Mouse (Mus musculus) midbrain, embryonic 15.5 days (tissue): Measurements from ENCODE around the gene Olfr600. TPM values are rescaled to one million over a fixed set of nuclear protein-coding genes. Genes with fewer than 3 reads are reported as not detected.
"Not testable (repeated sequence)": the region's sequence is repeated elsewhere in the genome, so short reads cannot be mapped to it uniquely, and the experiment has no call there.

Experiments used
- ATAC-seq: fragments of 200-750 bp; cut with Nextera tagmentation; replicated peaks from 2 replicates; pipeline ENCODE4 v1.8.0; 2017; ENCODE audit warnings: moderate TSS enrichment
- H3K27ac ChIP-seq: fragments of 300-500 bp; sonication (generic); 2 replicates; pipeline ENCODE4 v1.5.1; 2015; ENCODE audit warnings: mild to moderate bottlenecking, inconsistent platforms
- H3K27me3 ChIP-seq: fragments of 300-500 bp; sonication (generic); replicated peaks from 2 replicates; pipeline ENCODE4 v1.6.1; 2015; ENCODE audit warnings: inconsistent platforms
- H3K36me3 ChIP-seq: fragments of 300-500 bp; sonication (generic); replicated peaks from 2 replicates; pipeline ENCODE4 v1.6.1; 2015; ENCODE audit warnings: inconsistent platforms
- H3K4me1 ChIP-seq: fragments of 300-500 bp; sonication (generic); 2 replicates; pipeline ENCODE4 v1.6.1; 2015; ENCODE audit warnings: inconsistent platforms
- H3K4me2 ChIP-seq: fragments of 300-500 bp; sonication (generic); 2 replicates; pipeline ENCODE4 v1.6.1; 2015; ENCODE audit warnings: inconsistent platforms, mild to moderate bottlenecking, moderate library complexity
- H3K4me3 ChIP-seq: fragments of 300-500 bp; sonication (generic); 2 replicates; pipeline ENCODE4 v1.5.1; 2015; ENCODE audit warnings: mild to moderate bottlenecking, inconsistent platforms
- H3K9ac ChIP-seq: fragments of 300-500 bp; sonication (generic); 2 replicates; pipeline ENCODE4 v1.6.1; 2015; ENCODE audit warnings: mild to moderate bottlenecking, inconsistent platforms
- H3K9me3 ChIP-seq: fragments of 300-500 bp; sonication (generic); 2 replicates; pipeline ENCODE4 v1.6.1; 2016; ENCODE audit warnings: inconsistent platforms
- WGBS: fragments of 180-500 bp; shearing (Covaris S2); methylation state at CpG from one replicate; pipeline ENCODE4 v1.1.7; 2015; ENCODE audit warnings: mixed read lengths; 5-methylcytosine and 5-hydroxymethylcytosine counted together
- polyA plus RNA-seq: library from polyadenylated mRNA; unstranded; fragments of >200 nt; fragmentation: Nextera tagmentation; extraction: Ambion mirVana; gene quantifications from 2 replicates; pipeline ENCODE4 v1.2.1, GENCODE M21; 2015

The Olfr600 gene
- not detected in 2 replicates for polyA plus RNA-seq

DNA sequence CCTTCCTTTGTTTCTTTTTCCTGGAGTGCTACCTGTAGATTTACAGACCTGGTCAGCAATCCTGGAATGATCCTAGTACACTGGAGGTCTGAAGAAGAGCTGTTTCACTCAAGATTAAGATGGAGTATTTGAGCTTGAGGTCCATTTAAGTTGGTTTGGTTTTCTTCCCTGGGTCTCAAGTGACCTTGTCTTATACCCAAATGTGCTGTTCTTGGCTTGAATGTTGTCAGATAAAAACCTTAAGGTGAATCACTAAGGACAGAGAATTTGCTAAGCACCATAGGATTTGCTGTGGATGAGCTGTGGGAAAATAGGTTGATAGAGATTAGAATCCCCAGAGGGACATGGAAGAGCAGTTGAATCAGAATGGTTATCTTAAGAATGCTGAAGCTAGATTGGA is at the start of gene Olfr600:
Gene Olfr600 (minus strand): TSS at position 101 of the 400 bp plus-strand sequence.
- no peak within 1 kb of the TSS for H3K27ac ChIP-seq
- H3K27me3 ChIP-seq: no peaks in the 10 kb centered on the region
- ATAC-seq: no peak
- no peaks in the 10 kb centered on the region for H3K36me3 ChIP-seq
- H3K4me1 ChIP-seq: no peaks in the 10 kb centered on the region
- H3K9ac ChIP-seq: no peak within 1 kb of the TSS
- no peaks in the 10 kb centered on the region for H3K9me3 ChIP-seq
- no peak within 1 kb of the TSS for H3K4me2 ChIP-seq
- no peak within 1 kb of the TSS for H3K4me3 ChIP-seq

DNA sequence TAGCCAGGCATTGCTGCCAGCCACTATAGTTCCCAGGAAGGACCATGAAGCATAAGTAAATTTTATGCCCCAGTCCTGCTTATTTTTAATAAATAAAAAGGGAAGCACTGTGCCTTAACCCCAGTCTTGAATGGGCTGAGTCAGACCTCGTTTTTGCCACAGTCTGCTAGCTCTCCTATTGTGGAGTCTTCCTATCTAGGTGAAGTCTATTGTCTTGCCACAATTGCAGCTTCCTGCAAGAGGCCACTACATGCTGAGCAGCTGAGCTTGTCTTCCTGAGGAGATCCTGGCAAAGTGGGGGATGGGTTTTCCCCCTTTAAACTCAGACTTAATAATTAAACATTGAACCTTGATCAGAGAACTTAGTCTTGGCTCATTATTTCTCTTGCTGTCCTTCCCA is 49.5 kb upstream of the Olfr600 start:
- WGBS: 0% methylated on average over 1 of the region's 1 CpGs
- no peak overlapping the region for H3K9ac ChIP-seq
- no peaks in the 10 kb centered on the region for H3K4me1 ChIP-seq
- no peaks in the 10 kb centered on the region for H3K36me3 ChIP-seq
- no peak overlapping the region for H3K4me2 ChIP-seq
- H3K4me3 ChIP-seq: no peak overlapping the region
- H3K9me3 ChIP-seq: no peaks in the 10 kb centered on the region
- no peak for ATAC-seq
- H3K27ac ChIP-seq: no peak overlapping the region
- H3K27me3 ChIP-seq: no peaks in the 10 kb centered on the region

DNA sequence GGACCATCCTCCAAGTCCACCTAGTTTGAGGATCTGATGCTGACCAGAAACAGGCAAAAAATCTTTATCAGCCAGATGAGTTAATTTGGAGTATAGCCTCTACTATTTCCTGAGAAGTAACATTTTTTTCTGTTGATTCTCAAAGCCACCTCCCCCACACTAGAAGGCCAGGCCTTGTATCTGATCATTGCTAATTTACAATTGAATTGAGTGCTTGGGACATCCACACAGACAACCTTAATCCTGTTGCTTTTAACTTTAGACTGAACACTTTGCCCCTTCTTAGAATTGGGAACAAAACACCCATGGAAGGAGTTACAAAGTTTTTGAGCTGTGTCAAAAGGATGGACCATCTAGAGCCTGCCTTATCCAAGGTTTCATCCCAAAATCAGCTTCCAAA is 48.3 kb upstream of the Olfr600 start:
- no peaks in the 10 kb centered on the region for H3K9me3 ChIP-seq
- no peaks in the 10 kb centered on the region for H3K27me3 ChIP-seq
- no peak for ATAC-seq
- H3K27ac ChIP-seq: no peak overlapping the region
- H3K9ac ChIP-seq: no peak overlapping the region
- no peak overlapping the region for H3K4me3 ChIP-seq
- H3K36me3 ChIP-seq: no peaks in the 10 kb centered on the region
- no peak overlapping the region for H3K4me2 ChIP-seq
- no peaks in the 10 kb centered on the region for H3K4me1 ChIP-seq

DNA sequence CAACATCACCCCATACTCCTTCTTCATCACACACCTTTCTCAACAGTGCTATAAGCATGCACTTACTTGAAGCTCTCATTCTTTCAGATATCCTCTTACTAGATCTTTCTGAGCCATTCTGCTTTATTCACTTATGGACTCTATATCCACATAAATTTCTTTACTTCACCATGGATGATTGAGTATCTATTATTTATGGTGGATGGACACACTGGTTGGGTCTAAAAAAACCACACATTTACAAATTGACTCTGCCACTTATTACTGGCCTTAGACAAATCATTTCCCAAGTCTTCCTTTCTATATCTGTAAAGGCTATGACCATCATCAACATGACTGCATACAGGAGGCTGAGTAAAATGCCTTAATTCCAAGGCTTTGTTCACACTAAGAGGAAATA is 36.6 kb upstream of the Olfr600 start, which contains the start of gene Olfr603:
Gene Olfr603 (minus strand): TSS at position 101 of the 400 bp plus-strand sequence.
- H3K4me1 ChIP-seq: no peaks in the 10 kb centered on the region
- H3K27me3 ChIP-seq: no peaks in the 10 kb centered on the region
- no peaks in the 10 kb centered on the region for H3K9me3 ChIP-seq
- no peaks in the 10 kb centered on the region for H3K36me3 ChIP-seq
- ATAC-seq: no peak
- no peak within 1 kb of the TSS for H3K4me3 ChIP-seq
- H3K9ac ChIP-seq: no peak within 1 kb of the TSS
- no peak within 1 kb of the TSS for H3K27ac ChIP-seq
- H3K4me2 ChIP-seq: no peak within 1 kb of the TSS

DNA sequence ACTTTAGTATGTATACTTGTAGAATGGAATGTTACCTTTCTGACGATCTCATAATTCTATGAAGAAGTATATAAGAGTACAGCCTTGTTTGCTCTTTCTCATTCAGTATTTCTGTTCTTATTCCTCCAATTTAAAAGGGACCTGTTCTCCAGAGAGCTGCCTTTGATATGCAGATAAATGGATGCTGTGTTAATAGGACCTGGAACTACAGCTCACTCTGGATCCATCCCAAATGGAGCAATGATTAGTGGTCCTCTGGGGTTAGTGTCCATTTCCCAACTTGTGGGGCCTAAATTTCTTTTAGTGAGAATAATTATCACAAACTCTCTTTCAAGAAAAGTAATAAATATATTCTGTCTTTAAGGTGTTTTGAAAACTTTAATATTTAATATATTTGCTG is 13.1 kb upstream of the Olfr600 start, which contains the start of gene Olfr601:
Gene Olfr601 (minus strand): TSS at position 101 of the 400 bp plus-strand sequence.
- Histone ChIP-seq H3K9ac (no peak within 1 kb of the TSS), H3K4me3 (no peak within 1 kb of the TSS), H3K36me3 (no peaks in the 10 kb centered on the region), H3K27me3 (no peaks in the 10 kb centered on the region), H3K27ac (no peak within 1 kb of the TSS), H3K4me2 (no peak within 1 kb of the TSS), H3K9me3 (no peaks in the 10 kb centered on the region), H3K4me1 (no peaks in the 10 kb centered on the region)
- no peak for ATAC-seq
- 95% methylated on average over 1 of the region's 1 CpGs for WGBS

DNA sequence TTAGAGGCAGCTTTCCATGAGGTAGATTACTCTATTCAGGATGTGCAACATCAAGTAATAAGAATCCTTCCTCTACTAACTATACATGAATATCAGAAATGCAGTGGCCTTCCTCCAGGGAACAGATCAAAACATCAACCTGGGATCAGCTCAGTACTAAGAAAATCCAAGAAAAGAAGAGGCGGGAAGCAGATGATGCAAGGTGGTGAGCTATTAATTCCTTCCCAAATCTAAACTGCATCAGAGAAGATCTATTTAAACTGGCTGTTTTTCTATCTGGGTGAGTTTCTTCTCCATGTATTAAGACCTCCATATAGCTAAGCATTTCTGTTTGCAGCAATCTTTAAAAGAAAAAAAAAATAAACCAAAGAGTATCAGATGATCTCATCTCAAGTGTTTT is 13.9 kb downstream of the Olfr600 start, which contains the start of gene Olfr599:
Gene Olfr599 (plus strand): TSS at position 301 of the 400 bp plus-strand sequence.
- no peak within 1 kb of the TSS for H3K9ac ChIP-seq
- H3K36me3 ChIP-seq: no peaks in the 10 kb centered on the region
- no peak within 1 kb of the TSS for H3K4me3 ChIP-seq
- H3K9me3 ChIP-seq: no peaks in the 10 kb centered on the region
- WGBS: 83% methylated on average over 1 of the region's 1 CpGs
- no peaks in the 10 kb centered on the region for H3K4me1 ChIP-seq
- H3K27me3 ChIP-seq: no peaks in the 10 kb centered on the region
- no peak within 1 kb of the TSS for H3K27ac ChIP-seq
- H3K4me2 ChIP-seq: no peak within 1 kb of the TSS
- ATAC-seq: no peak

DNA sequence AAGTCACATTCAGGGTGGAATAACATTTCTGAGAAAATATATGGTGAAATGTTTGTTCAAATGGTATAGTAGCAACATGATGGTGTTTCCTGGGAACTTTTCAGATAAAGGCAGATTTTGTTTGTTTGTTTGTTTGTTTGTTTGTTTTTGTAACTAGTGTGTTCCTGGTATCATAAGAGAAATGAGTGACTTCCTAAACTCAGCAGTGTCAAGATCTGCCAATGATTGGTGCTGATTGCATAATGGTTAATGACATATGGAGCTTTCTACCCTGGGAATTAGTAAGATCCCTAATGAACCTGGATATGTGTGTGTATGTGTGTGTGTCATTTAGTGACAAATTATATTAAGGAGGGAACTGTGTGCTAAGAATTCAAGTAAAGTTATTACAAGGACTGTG is 26.2 kb downstream of the Olfr600 start, which contains the start of gene Olfr598:
Gene Olfr598 (plus strand): TSS at position 301 of the 400 bp plus-strand sequence.
- H3K4me1 ChIP-seq: no peaks in the 10 kb centered on the region
- ATAC-seq: no peak

DNA sequence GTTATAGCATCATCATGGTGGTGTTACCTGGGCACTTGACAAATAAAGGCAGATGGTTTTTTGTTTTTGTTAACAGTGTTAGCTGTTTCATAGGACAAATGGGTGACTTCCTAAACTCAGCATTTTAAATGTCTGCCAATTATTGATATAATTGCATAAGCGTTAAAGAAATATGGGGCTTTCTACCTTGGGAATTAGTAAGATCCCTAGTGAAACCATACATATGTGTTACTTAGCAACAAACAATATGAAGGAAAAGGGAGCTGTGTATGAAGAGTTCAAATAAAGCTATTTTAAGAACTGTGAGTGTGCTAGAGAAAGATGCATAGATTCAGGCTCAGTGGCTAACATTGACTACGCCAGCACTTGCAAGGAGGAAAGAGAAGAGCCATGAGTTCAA is 33.5 kb downstream of the Olfr600 start, which contains the start of gene Olfr597:
Gene Olfr597 (plus strand): TSS at position 301 of the 400 bp plus-strand sequence.
- H3K4me2 ChIP-seq, H3K4me3 ChIP-seq, H3K27ac ChIP-seq, H3K36me3 ChIP-seq, ATAC-seq, H3K4me1 ChIP-seq, H3K9ac ChIP-seq, H3K27me3 ChIP-seq, H3K9me3 ChIP-seq: not testable (repeated sequence)
- 91% methylated on average over 2 of the region's 2 CpGs for WGBS

More for the DNA sequence above, 26.2 kb downstream of the Olfr600 start, which contains the start of gene Olfr598:
- H3K9me3 ChIP-seq: no peaks in the 10 kb centered on the region
- no peaks in the 10 kb centered on the region for H3K36me3 ChIP-seq
- H3K4me2 ChIP-seq: no peak within 1 kb of the TSS
- H3K4me3 ChIP-seq: no peak within 1 kb of the TSS
- H3K9ac ChIP-seq: no peak within 1 kb of the TSS
- H3K27ac ChIP-seq: no peak within 1 kb of the TSS
- no peaks in the 10 kb centered on the region for H3K27me3 ChIP-seq

DNA sequence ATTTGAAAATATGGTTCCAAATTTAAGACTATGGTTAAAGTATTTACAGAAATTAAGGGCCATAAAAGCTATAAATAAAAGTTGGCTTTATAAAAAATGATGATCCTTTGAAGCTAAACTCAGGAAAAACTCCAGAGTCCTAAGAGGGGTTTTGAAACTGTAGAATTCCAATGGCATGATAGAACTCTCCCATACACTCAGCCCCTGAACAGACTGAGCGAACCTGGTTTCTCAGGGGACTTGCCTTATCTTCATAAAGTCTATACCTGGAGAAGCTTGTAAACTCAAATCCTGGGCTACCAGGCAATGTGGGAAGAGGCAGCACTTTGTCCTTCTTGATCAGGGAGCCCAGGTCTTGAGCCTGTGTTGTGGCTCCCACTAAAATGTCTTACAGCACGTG is 44.1 kb downstream of the Olfr600 start, which contains the start of gene Olfr596:
Gene Olfr596 (plus strand): TSS at position 301 of the 400 bp plus-strand sequence.
- WGBS: 86% methylated on average over 2 of the region's 2 CpGs
- not testable (repeated sequence) for H3K27ac ChIP-seq, H3K4me2 ChIP-seq

More for the DNA sequence above, 44.1 kb downstream of the Olfr600 start, which contains the start of gene Olfr596:
- H3K4me1 ChIP-seq, H3K27me3 ChIP-seq, H3K36me3 ChIP-seq, H3K4me3 ChIP-seq, ATAC-seq, H3K9ac ChIP-seq, H3K9me3 ChIP-seq: not testable (repeated sequence)

Other genes with a start within 250 kb of the Olfr600 start
- not detected in 2 replicates for gene Olfr586, start 224.0 kb downstream of the Olfr600 start, polyA plus RNA-seq
- gene Olfr588-ps1, start 208.8 kb downstream of the Olfr600 start, polyA plus RNA-seq: not detected in 2 replicates
- not detected in 2 replicates for gene Olfr589, start 193.3 kb downstream of the Olfr600 start, polyA plus RNA-seq
- not detected in 2 replicates for gene Olfr591, start 171.3 kb downstream of the Olfr600 start, polyA plus RNA-seq
- gene Olfr592, start 164.9 kb downstream of the Olfr600 start, polyA plus RNA-seq: not detected in 2 replicates
- not detected in 2 replicates for gene Olfr593, start 137.8 kb downstream of the Olfr600 start, polyA plus RNA-seq
- gene Olfr594, start 132.7 kb downstream of the Olfr600 start, polyA plus RNA-seq: not detected in 2 replicates
- gene Usp17ld, start 97.2 kb downstream of the Olfr600 start, polyA plus RNA-seq: not detected in 2 replicates
- gene Olfr596, start 44.0 kb downstream of the Olfr600 start, polyA plus RNA-seq: not detected in 2 replicates
- not detected in 2 replicates for gene Olfr597, start 33.4 kb downstream of the Olfr600 start, polyA plus RNA-seq
- not detected in 2 replicates for gene Olfr598, start 26.1 kb downstream of the Olfr600 start, polyA plus RNA-seq
- gene Olfr599, start 13.8 kb downstream of the Olfr600 start, polyA plus RNA-seq: not detected in 2 replicates
- not detected in 2 replicates for gene Olfr601, start 13.0 kb upstream of the Olfr600 start, polyA plus RNA-seq
- gene Olfr603, start 36.5 kb upstream of the Olfr600 start, polyA plus RNA-seq: not detected in 2 replicates
- not detected in 2 replicates for gene Usp17lc, start 65.4 kb upstream of the Olfr600 start, polyA plus RNA-seq
- not detected in 2 replicates for gene Olfr605, start 95.8 kb upstream of the Olfr600 start, polyA plus RNA-seq
- gene Olfr606, start 99.4 kb upstream of the Olfr600 start, polyA plus RNA-seq: not detected in 2 replicates
- not detected in 2 replicates for gene Olfr607, start 114.5 kb upstream of the Olfr600 start, polyA plus RNA-seq
- gene Olfr608, start 120.2 kb upstream of the Olfr600 start, polyA plus RNA-seq: not detected in 2 replicates
- not detected in 2 replicates for gene Olfr609, start 148.4 kb upstream of the Olfr600 start, polyA plus RNA-seq
- not detected in 2 replicates for gene Olfr610, start 162.5 kb upstream of the Olfr600 start, polyA plus RNA-seq
- gene Olfr611, start 171.2 kb upstream of the Olfr600 start, polyA plus RNA-seq: not detected in 2 replicates
- not detected in 2 replicates for gene Olfr612, start 193.0 kb upstream of the Olfr600 start, polyA plus RNA-seq
- gene Olfr613, start 198.4 kb upstream of the Olfr600 start, polyA plus RNA-seq: not detected in 2 replicates
- not detected in 2 replicates for gene Olfr615, start 206.4 kb upstream of the Olfr600 start, polyA plus RNA-seq
- gene Olfr616, start 219.5 kb upstream of the Olfr600 start, polyA plus RNA-seq: not detected in 2 replicates
- not detected in 2 replicates for gene Olfr617, start 223.4 kb upstream of the Olfr600 start, polyA plus RNA-seq
- 0.18 TPM in 1 of 2 replicates, not detected in the other for gene Olfr618, start 240.4 kb upstream of the Olfr600 start, polyA plus RNA-seq